Mouse (Mus musculus): ENCODE measurements around the gene Tmem270. TPM values are rescaled to one million over a fixed set of nuclear protein-coding genes. Genes with fewer than 3 reads are reported as not detected.
"Not testable (repeated sequence)": the region's sequence is repeated elsewhere in the genome, so short reads cannot be mapped to it uniquely, and the experiment has no call there.

Tmem270 gene
- total and polyA plus RNA-seq, 2 experiments from 2014 or later: 0.19 TPM; not detected in 1

- TF ChIP-seq CTCF (IDR thresholded peaks at IDR 0.05): no peak
- DNase-seq (ENCODE audit: low spot score) (no peak), ATAC-seq (ENCODE audit: low FRiP score) (no peak)
- H3K4me3 ChIP-seq (ENCODE audit: low read depth, low read length): no peak overlapping the region
- 73% methylated on average over 3 of the region's 3 CpGs for WGBS
- no peaks in the 10 kb centered on the region for H3K9me3 ChIP-seq (ENCODE audit: low read length)
- H3K9ac ChIP-seq (replicated peaks; ENCODE audit: low read length, poor library complexity, severe bottlenecking): no peak overlapping the region
- H3K4me2 ChIP-seq (ENCODE audit: low read depth, low read length, poor library complexity, severe bottlenecking): no peak overlapping the region
- no peaks in the 10 kb centered on the region for H3K4me1 ChIP-seq (ENCODE audit: insufficient read depth, low read length)
- H3K27me3 ChIP-seq (ENCODE audit: insufficient read depth, low read length): no peaks in the 10 kb centered on the region
- no peaks in the 10 kb centered on the region for H3K36me3 ChIP-seq (ENCODE audit: insufficient read depth, low read length)
- H3K27ac ChIP-seq (ENCODE audit: low read depth, low read length): no peak overlapping the region
Measured at GRCm38 (mm10) chr5:134939069-134939468, 32.5 kb upstream of the Tmem270 start.

DNA sequence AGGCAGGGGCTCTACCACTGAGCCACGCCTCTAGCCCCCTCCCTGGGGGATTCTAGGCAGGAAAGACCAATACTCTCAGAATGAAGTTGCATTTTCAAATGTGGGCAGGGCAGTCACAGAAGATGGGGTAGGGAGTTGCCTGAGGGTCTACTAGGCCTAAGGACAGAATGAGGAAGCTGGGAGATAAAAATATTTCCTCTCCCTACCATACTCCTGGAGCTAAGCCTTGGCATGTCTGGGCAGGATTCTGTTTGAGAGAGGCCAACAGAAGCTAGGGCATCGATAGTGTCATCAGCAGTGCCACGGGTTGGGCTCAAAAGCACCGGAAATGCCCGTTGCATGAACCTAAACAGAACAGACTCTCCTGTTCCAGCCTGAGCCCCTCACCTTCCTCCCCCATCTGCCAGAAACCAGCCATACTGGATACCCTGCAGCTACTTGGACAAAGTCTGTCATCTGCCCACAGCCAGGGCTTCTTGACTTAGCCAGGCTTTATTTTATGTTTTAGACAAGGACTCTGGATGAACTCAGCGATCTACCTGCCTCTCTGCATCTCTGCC, 30.2 kb upstream of the Tmem270 start:
- Histone ChIP-seq H3K4me1 (ENCODE audit: insufficient read depth, low read length) (0 out of 2 replicates have a peak, but pooled peaks cover 4% of the 10 kb centered on the region), H3K9ac (replicated peaks; ENCODE audit: low read length, poor library complexity, severe bottlenecking) (no peak overlapping the region), H3K27me3 (ENCODE audit: insufficient read depth, low read length) (no peaks in the 10 kb centered on the region), H3K36me3 (ENCODE audit: insufficient read depth, low read length) (no peaks in the 10 kb centered on the region), H3K4me3 (ENCODE audit: low read depth, low read length) (no peak overlapping the region), H3K4me2 (ENCODE audit: low read depth, low read length, poor library complexity, severe bottlenecking) (no peak overlapping the region), H3K9me3 (ENCODE audit: low read length) (no peaks in the 10 kb centered on the region), H3K27ac (ENCODE audit: low read depth, low read length) (no peak overlapping the region)
- WGBS: 88% methylated on average over 6 of the region's 6 CpGs
- no peak for ATAC-seq (ENCODE audit: low FRiP score)
- no peak for DNase-seq (ENCODE audit: low spot score)
- no peak for TF ChIP-seq CTCF (IDR thresholded peaks at IDR 0.05)

- Histone ChIP-seq H3K36me3 (ENCODE audit: insufficient read depth, low read length) (no peaks in the 10 kb centered on the region), H3K4me1 (ENCODE audit: insufficient read depth, low read length) (0 out of 2 replicates have a peak, but pooled peaks cover 4% of the 10 kb centered on the region), H3K9ac (replicated peaks; ENCODE audit: low read length, poor library complexity, severe bottlenecking) (no peak overlapping the region), H3K27me3 (ENCODE audit: insufficient read depth, low read length) (no peaks in the 10 kb centered on the region), H3K9me3 (ENCODE audit: low read length) (no peaks in the 10 kb centered on the region), H3K27ac (ENCODE audit: low read depth, low read length) (no peak overlapping the region), H3K4me2 (ENCODE audit: low read depth, low read length, poor library complexity, severe bottlenecking) (no peak overlapping the region), H3K4me3 (ENCODE audit: low read depth, low read length) (no peak overlapping the region)
- TF ChIP-seq CTCF (IDR thresholded peaks at IDR 0.05): no peak
- DNase-seq (ENCODE audit: low spot score): no peak
- WGBS: 91% methylated on average over 6 of the region's 6 CpGs
- ATAC-seq (ENCODE audit: low FRiP score): no peak
Measured at GRCm38 (mm10) chr5:134936051-134936450, 29.5 kb upstream of the Tmem270 start.

DNA sequence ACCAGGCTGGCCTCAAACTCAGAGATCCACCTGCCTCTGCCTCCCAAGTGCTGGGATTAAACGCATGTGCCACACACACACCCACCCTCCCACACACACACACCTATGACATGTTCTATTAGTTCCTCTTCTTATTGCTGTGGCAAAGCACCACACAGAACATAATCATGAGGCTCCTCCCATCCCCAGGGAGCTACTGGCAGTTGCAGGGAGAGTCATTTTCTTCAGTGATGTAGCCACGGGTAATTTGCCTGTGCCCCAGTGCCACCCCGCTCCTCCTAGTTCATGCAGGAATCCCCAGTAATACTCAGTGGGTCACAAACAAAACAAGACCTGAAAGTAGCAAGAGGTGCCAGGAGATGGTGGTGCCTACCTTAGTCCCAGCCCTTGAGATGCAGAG, 28.1 kb upstream of the Tmem270 start:
- no peak for ATAC-seq (ENCODE audit: low FRiP score)
- no peak for DNase-seq (ENCODE audit: low spot score)
- Histone ChIP-seq H3K27ac (ENCODE audit: low read depth, low read length) (no peak overlapping the region), H3K9me3 (ENCODE audit: low read length) (no peaks in the 10 kb centered on the region), H3K4me1 (ENCODE audit: insufficient read depth, low read length) (0 out of 2 replicates have a peak, but pooled peaks cover 4% of the 10 kb centered on the region), H3K4me2 (ENCODE audit: low read depth, low read length, poor library complexity, severe bottlenecking) (no peak overlapping the region), H3K9ac (replicated peaks; ENCODE audit: low read length, poor library complexity, severe bottlenecking) (no peak overlapping the region), H3K4me3 (ENCODE audit: low read depth, low read length) (no peak overlapping the region), H3K27me3 (ENCODE audit: insufficient read depth, low read length) (no peaks in the 10 kb centered on the region), H3K36me3 (ENCODE audit: insufficient read depth, low read length) (no peaks in the 10 kb centered on the region)
- TF ChIP-seq CTCF (IDR thresholded peaks at IDR 0.05): no peak
- WGBS: 88% methylated on average over 3 of the region's 3 CpGs

DNA sequence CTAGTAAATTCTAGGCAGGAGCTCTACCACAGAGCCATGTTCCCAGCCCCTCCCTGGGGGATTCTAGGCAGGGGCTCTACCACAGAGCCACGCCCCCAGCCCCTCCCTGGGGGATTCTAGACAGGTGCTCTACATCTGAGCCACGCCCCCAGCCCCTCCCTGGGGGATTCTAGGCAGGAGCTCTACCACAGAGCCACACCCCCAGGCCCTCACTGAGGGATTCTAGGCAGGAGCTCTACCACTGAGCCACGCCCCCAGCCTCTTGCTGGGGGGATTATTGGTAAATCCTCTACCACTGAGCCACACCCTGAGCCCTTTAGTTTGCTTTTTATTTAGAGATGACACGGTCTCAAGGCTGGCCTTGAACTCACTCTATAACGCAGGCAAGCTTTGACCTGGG, 27.2 kb upstream of the Tmem270 start:
- H3K4me1 ChIP-seq (ENCODE audit: insufficient read depth, low read length); H3K9ac ChIP-seq (replicated peaks; ENCODE audit: low read length, poor library complexity, severe bottlenecking); ATAC-seq (ENCODE audit: low FRiP score); H3K27me3 ChIP-seq (ENCODE audit: insufficient read depth, low read length); DNase-seq (ENCODE audit: low spot score); H3K27ac ChIP-seq (ENCODE audit: low read depth, low read length); H3K36me3 ChIP-seq (ENCODE audit: insufficient read depth, low read length); H3K4me2 ChIP-seq (ENCODE audit: low read depth, low read length, poor library complexity, severe bottlenecking); H3K4me3 ChIP-seq (ENCODE audit: low read depth, low read length); H3K9me3 ChIP-seq (ENCODE audit: low read length): not testable (repeated sequence)
- WGBS: 93% methylated on average over 5 of the region's 5 CpGs

DNA sequence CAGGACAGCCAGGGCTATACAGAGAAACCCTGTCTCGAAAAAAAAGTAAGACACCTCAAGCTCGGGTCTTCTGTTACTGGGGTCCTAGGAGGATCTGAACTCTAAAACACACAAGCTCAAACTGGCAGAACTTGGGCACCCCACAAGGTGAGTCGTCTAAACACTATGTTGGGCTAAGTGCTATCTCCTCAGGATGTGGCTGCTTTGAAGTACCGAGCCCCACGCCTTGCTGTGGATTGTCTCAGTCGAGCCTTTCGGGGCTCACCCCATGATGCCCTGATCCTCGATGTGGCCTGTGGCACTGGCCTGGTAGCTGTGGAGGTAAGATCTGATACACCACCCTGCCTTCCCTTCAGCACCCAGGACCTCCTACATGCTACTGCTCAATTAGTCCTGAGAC, 26.7 kb upstream of the Tmem270 start:
- Histone ChIP-seq H3K36me3 (ENCODE audit: insufficient read depth, low read length) (no peaks in the 10 kb centered on the region), H3K27ac (ENCODE audit: low read depth, low read length) (no peak overlapping the region), H3K9ac (replicated peaks; ENCODE audit: low read length, poor library complexity, severe bottlenecking) (no peak overlapping the region), H3K9me3 (ENCODE audit: low read length) (no peaks in the 10 kb centered on the region), H3K4me1 (ENCODE audit: insufficient read depth, low read length) (0 out of 2 replicates have a peak, but pooled peaks cover 4% of the 10 kb centered on the region), H3K27me3 (ENCODE audit: insufficient read depth, low read length) (no peaks in the 10 kb centered on the region), H3K4me2 (ENCODE audit: low read depth, low read length, poor library complexity, severe bottlenecking) (no peak overlapping the region), H3K4me3 (ENCODE audit: low read depth, low read length) (no peak overlapping the region)
- TF ChIP-seq CTCF (IDR thresholded peaks at IDR 0.05): no peak
- DNase-seq (ENCODE audit: low spot score) (no peak), ATAC-seq (ENCODE audit: low FRiP score) (no peak)
- WGBS: 92% methylated on average over 8 of the region's 8 CpGs

Measured in midbrain, postnatal 0 days (tissue).